Mouse (Mus musculus): ENCODE data around the gene Soat1. TPM values are rescaled to one million over a fixed set of nuclear protein-coding genes. Genes with fewer than 3 reads are reported as not detected.
A peak's percentile ranks its signal among the peaks of the same experiment; 100 is the strongest.

Gene Soat1
- polyA plus RNA-seq, 1 experiment, result 34.4 TPM

DNA sequence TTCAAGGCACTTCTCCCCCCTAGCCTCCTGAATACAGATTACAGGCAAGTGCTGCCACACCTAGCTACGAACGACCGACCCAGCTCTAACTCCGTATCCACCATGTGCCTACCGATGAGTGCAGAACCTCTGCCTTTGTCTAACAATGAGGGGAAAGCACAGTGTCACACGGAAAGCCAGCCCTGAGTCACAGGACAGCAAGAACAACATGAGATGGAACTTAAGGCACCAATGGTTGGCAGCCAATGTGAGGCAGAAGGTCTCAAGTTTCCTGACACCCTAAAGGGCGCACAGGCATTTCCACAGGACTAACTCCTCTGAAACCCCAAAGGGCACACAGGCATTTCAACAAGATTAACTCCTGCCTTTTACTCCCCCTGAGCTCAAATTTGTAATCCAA lies 25.0 kb downstream of the Soat1 start:
- no peaks in the 10 kb centered on the region; the same call in 1 of the 2 replicates for H3K4me1 ChIP-seq (ENCODE audit: control insufficient read depth, insufficient read depth, low read length)
- H3K4me3 ChIP-seq (ENCODE audit: control insufficient read depth, low read depth, low read length), result no peak overlapping the region
- no peak overlapping the region for H3K27ac ChIP-seq (ENCODE audit: control insufficient read depth, insufficient read depth, low read depth, low read length)
- H3K36me3 ChIP-seq (ENCODE audit: control insufficient read depth, insufficient read depth, low read length), result no peaks in the 10 kb centered on the region
- H3K27me3 ChIP-seq (ENCODE audit: control insufficient read depth, insufficient read depth, low read length), result no peaks in the 10 kb centered on the region
- TF ChIP-seq POLR2A (IDR thresholded peaks at IDR 0.05; ENCODE audit: control insufficient read depth, low read depth, low read length) (no peak), CTCF (IDR thresholded peaks at IDR 0.05; ENCODE audit: control insufficient read depth, insufficient read depth, insufficient replicate concordance, low read depth, low read length) (no peak)

DNA sequence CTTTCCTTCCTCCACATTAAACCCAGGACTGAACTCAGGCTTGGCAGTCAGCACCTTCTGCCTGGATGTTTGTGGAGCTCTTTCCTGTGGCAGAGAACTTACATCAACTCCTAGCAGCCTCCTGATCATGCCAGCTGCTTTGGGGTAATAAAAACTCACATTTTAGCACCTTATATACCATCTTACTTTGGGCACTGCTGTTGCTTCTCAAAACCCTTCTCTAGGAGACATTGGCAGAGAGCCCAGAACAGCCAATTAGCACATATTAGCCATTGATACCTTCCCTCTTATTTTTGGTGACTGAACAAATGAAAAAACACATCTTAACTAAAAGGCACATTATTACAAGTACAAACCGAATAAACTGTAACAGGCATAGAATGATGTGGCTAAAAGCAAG lies 29.1 kb downstream of the Soat1 start:
- Histone ChIP-seq H3K36me3 (ENCODE audit: control insufficient read depth, insufficient read depth, low read length) (peaks cover 3% of the 10 kb centered on the region; the same call in 1 of the 2 replicates), H3K4me1 (ENCODE audit: control insufficient read depth, insufficient read depth, low read length) (no peaks in the 10 kb centered on the region), H3K27ac (ENCODE audit: control insufficient read depth, insufficient read depth, low read depth, low read length) (no peak overlapping the region), H3K4me3 (ENCODE audit: control insufficient read depth, low read depth, low read length) (no peak overlapping the region), H3K27me3 (ENCODE audit: control insufficient read depth, insufficient read depth, low read length) (no peaks in the 10 kb centered on the region)
- TF ChIP-seq CTCF (IDR thresholded peaks at IDR 0.05; ENCODE audit: control insufficient read depth, insufficient read depth, insufficient replicate concordance, low read depth, low read length) (no peak), POLR2A (IDR thresholded peaks at IDR 0.05; ENCODE audit: control insufficient read depth, low read depth, low read length) (no peak)

DNA sequence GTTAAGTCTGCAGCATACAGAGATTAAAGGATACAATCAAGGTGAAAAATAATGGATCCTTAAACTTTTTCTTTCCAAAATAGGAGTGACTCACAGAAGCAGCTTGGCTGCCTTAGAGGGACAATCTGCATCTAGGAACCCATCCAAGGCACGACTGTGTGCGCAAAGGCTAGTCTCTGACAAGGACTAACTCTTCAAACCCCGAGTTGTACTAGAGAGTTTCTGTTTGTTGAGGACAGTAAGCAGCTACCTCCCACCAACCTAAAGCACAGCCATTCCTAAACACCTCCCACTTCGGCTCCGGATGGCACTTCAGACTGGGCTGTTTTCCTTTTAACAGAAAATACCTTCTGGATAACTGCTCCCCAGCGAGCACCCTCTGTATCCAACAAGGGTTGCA lies 31.4 kb downstream of the Soat1 start:
- TF ChIP-seq POLR2A (IDR thresholded peaks at IDR 0.05; ENCODE audit: control insufficient read depth, low read depth, low read length) (no peak), CTCF (IDR thresholded peaks at IDR 0.05; ENCODE audit: control insufficient read depth, insufficient read depth, insufficient replicate concordance, low read depth, low read length) (no peak)
- Histone ChIP-seq H3K4me3 (ENCODE audit: control insufficient read depth, low read depth, low read length) (no peak overlapping the region), H3K27ac (ENCODE audit: control insufficient read depth, insufficient read depth, low read depth, low read length) (peak overlapping the region; percentile 32), H3K4me1 (ENCODE audit: control insufficient read depth, insufficient read depth, low read length) (no peaks in the 10 kb centered on the region), H3K27me3 (ENCODE audit: control insufficient read depth, insufficient read depth, low read length) (no peaks in the 10 kb centered on the region), H3K36me3 (ENCODE audit: control insufficient read depth, insufficient read depth, low read length) (peaks cover 5% of the 10 kb centered on the region)

DNA sequence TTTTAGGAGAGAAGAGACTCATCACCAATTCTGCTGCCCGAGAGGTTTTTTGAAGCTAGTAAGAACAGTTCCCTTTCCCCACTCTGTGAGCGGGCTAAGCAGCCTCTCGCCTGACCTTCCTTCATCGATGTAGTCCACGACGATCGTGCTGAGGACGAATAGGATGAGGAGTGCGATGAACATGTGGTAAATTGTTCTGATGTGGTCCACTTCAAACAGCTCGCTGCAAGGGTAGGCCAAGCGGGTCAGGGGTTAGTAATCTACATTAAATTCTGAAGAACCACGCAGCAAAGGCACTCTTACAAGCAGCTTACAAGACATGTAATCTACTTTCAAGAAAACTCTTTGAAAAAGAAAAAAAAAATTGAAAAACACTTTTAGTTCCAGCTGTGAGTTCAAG lies 31.9 kb downstream of the Soat1 start:
- Histone ChIP-seq H3K27ac (ENCODE audit: control insufficient read depth, insufficient read depth, low read depth, low read length) (peak overlapping the region; percentile 5; the same call in 1 of the 2 replicates), H3K36me3 (ENCODE audit: control insufficient read depth, insufficient read depth, low read length) (peaks cover 5% of the 10 kb centered on the region), H3K27me3 (ENCODE audit: control insufficient read depth, insufficient read depth, low read length) (no peaks in the 10 kb centered on the region), H3K4me3 (ENCODE audit: control insufficient read depth, low read depth, low read length) (no peak overlapping the region), H3K4me1 (ENCODE audit: control insufficient read depth, insufficient read depth, low read length) (no peaks in the 10 kb centered on the region)
- TF ChIP-seq POLR2A (IDR thresholded peaks at IDR 0.05; ENCODE audit: control insufficient read depth, low read depth, low read length), result no peak
- TF ChIP-seq CTCF (IDR thresholded peaks at IDR 0.05; ENCODE audit: control insufficient read depth, insufficient read depth, insufficient replicate concordance, low read depth, low read length), result no peak

DNA sequence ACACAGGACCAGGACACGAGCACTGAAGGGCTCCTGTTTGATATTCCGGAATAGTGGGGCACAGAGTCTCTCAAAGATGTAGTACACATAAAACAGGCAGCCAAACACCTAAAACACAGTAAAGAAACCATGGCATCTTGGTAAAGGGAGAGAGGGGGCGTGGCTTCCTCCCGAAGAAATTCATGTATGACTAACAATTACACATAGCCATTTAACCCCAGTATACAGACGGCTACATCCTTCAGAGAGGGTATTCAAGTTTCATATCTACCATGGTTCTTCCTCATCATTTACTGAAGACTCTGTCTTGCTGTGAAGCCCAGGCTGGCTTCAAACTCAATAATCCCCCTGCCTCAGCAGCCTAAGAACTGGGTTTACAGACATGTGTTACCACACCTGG lies 36.4 kb downstream of the Soat1 start:
- peaks cover 7% of the 10 kb centered on the region for H3K36me3 ChIP-seq (ENCODE audit: control insufficient read depth, insufficient read depth, low read length)
- TF ChIP-seq POLR2A (IDR thresholded peaks at IDR 0.05; ENCODE audit: control insufficient read depth, low read depth, low read length) (no peak), CTCF (IDR thresholded peaks at IDR 0.05; ENCODE audit: control insufficient read depth, insufficient read depth, insufficient replicate concordance, low read depth, low read length) (no peak)
- no peak overlapping the region for H3K4me3 ChIP-seq (ENCODE audit: control insufficient read depth, low read depth, low read length)
- no peaks in the 10 kb centered on the region for H3K4me1 ChIP-seq (ENCODE audit: control insufficient read depth, insufficient read depth, low read length)
- H3K27me3 ChIP-seq (ENCODE audit: control insufficient read depth, insufficient read depth, low read length), result no peaks in the 10 kb centered on the region
- no peak overlapping the region for H3K27ac ChIP-seq (ENCODE audit: control insufficient read depth, insufficient read depth, low read depth, low read length)

DNA sequence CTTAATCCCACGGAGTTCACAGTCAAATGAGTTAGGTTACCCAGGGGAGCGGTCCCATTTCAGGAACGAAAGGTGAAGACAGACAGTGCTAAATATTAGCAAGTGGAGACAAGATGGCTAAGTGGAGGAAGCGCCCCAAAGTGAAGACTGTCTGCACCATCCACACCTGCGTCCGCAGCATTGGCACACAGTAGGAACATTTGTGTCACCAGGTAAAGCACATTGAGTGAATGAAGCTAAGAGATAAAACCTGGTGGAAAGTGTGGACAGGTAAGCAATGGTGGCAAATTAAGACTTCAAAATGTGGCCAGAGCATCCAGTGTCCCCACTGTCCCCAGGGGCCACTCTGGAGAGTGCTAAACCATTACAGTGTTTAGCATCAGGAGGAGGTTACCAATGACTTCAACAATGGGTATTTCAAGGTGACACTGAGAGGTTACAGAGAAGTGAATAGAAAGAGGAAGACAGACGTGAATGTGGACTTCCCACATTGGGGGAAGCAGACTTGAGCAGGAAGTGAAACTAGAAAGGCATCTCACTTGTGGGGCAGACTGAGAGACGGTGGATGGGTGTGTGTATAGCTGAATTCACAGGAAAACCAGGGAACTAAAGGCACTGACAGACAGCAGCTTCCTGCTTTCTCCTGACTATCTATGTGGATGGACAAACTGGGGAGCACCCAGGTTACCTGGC lies 37.0 kb downstream of the Soat1 start:
- Histone ChIP-seq H3K36me3 (ENCODE audit: control insufficient read depth, insufficient read depth, low read length) (peaks cover 7% of the 10 kb centered on the region), H3K4me1 (ENCODE audit: control insufficient read depth, insufficient read depth, low read length) (no peaks in the 10 kb centered on the region), H3K4me3 (ENCODE audit: control insufficient read depth, low read depth, low read length) (no peak overlapping the region), H3K27me3 (ENCODE audit: control insufficient read depth, insufficient read depth, low read length) (no peaks in the 10 kb centered on the region), H3K27ac (ENCODE audit: control insufficient read depth, insufficient read depth, low read depth, low read length) (no peak overlapping the region)
- TF ChIP-seq CTCF (IDR thresholded peaks at IDR 0.05; ENCODE audit: control insufficient read depth, insufficient read depth, insufficient replicate concordance, low read depth, low read length) (no peak), POLR2A (IDR thresholded peaks at IDR 0.05; ENCODE audit: control insufficient read depth, low read depth, low read length) (no peak)

DNA sequence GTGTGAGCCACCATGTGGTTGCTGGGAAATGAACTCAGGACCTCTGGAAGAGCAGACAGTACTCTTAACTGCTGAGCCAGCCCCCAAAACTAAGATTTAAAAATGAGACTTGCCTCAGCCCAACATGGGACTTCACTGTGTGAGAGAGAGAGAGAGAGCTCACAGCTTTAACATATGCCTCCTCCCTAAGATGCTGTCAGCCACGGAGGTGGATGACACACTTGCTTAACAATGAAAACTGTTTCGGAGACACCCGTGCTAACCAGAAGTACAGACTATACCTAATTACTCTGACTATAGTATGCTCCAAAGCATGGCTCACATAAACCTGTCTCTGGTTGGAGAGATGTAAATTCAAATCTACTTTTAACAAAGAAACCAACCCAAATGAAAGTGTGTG lies 40.6 kb downstream of the Soat1 start:
- Histone ChIP-seq H3K36me3 (ENCODE audit: control insufficient read depth, insufficient read depth, low read length) (peaks cover 3% of the 10 kb centered on the region), H3K27me3 (ENCODE audit: control insufficient read depth, insufficient read depth, low read length) (no peaks in the 10 kb centered on the region), H3K4me3 (ENCODE audit: control insufficient read depth, low read depth, low read length) (no peak overlapping the region), H3K27ac (ENCODE audit: control insufficient read depth, insufficient read depth, low read depth, low read length) (no peak overlapping the region), H3K4me1 (ENCODE audit: control insufficient read depth, insufficient read depth, low read length) (no peaks in the 10 kb centered on the region)
- TF ChIP-seq CTCF (IDR thresholded peaks at IDR 0.05; ENCODE audit: control insufficient read depth, insufficient read depth, insufficient replicate concordance, low read depth, low read length) (no peak), POLR2A (IDR thresholded peaks at IDR 0.05; ENCODE audit: control insufficient read depth, low read depth, low read length) (no peak)
